Mouse (Mus musculus): ENCODE data around the gene Nupl1. TPM values are rescaled to one million over a fixed set of nuclear protein-coding genes. Genes with fewer than 3 reads are reported as not detected.
A peak's percentile ranks its signal among the peaks of the same experiment; 100 is the strongest.

Gene Nupl1
- total and polyA plus RNA-seq, 2 experiments from 2014 or later = not detected

DNA sequence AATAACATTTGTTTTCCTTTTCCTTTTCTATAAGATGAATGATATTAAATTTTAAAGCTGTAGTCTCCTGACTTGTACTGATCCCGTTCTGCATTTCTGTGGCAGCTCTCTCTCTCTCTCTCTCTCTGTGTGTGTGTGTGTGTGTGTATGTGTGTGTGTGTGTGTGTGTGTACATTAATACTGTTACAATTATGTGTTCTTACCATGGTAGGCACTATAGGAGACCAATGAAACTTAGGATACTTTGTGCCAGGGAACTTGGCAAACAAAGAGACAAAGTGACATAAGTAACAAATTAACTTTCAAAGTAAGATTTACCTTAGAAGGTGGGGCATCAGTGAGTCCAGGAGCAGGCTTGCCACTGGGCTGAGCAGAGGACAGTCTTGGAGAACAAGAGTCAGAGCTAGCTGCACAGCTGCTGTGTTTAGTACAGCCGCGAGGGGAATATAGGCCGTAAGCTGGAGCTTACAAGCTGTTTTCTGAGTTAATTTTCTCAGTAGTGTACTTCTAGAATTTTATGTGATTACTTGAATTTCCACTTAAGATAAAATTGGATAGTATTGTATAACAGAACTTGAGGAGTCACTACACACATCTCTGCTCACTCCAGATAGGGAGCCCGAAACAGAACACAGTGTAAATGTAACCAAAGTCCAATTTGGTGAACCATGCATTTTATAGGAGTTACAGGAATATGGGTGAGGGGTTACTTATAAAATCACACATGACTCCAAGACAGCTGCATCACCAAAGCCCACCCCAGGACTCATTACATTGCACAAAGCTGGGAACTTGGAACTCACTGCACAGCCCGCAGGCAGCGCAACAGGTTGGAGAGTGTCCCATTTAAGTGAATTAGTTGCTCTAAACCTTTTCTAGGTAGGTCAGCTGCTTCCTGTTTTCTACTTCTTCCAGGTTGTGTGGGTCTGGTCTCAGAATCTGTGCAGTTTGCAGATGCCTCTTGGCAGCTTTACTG lies 24.4 kb upstream of the Nupl1 start:
- H3K36me3 ChIP-seq (ENCODE audit: insufficient read depth) = no peaks in the 10 kb centered on the region
- H3K4me2 ChIP-seq (ENCODE audit: low read depth) = no peak overlapping the region
- DNase-seq = no peak
- no peaks in the 10 kb centered on the region for H3K9me3 ChIP-seq (ENCODE audit: low read length)
- WGBS = 87% methylated on average over 7 of the region's 7 CpGs
- H3K4me1 ChIP-seq (ENCODE audit: insufficient read depth) = no peaks in the 10 kb centered on the region
- no peak for ATAC-seq
- H3K27ac ChIP-seq (ENCODE audit: low read depth, low read length) = no peak overlapping the region
- H3K9ac ChIP-seq = no peak overlapping the region
- no peak for TF ChIP-seq CTCF (IDR thresholded peaks at IDR 0.05; ENCODE audit: low read depth)
- H3K27me3 ChIP-seq (ENCODE audit: insufficient read depth, low read length) = no peaks in the 10 kb centered on the region
- H3K4me3 ChIP-seq (ENCODE audit: low read depth, low read length) = no peak overlapping the region

DNA sequence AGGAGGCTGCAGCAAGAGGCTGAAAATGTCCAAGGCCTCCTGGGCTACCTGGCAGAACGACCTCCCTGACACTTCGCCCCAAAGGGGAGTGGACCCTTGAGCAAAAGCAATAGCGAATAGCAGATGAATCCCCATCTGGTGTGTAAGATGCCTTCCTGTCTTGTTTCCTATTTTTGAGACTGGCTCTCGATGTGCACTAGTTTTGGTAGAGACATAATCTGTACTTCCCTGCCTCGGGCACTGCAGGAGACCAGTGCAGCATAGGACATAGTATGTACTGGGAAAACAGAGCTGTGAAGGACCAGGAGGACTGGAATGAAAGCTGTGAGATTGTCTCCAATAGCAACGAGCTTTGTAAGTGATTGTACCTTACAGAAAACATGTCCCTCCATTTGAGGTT lies 22.1 kb upstream of the Nupl1 start:
- no peaks in the 10 kb centered on the region for H3K9me3 ChIP-seq (ENCODE audit: low read length)
- H3K9ac ChIP-seq = no peak overlapping the region
- H3K4me3 ChIP-seq (ENCODE audit: low read depth, low read length) = no peak overlapping the region
- WGBS = 77% methylated on average over 6 of the region's 6 CpGs
- H3K4me1 ChIP-seq (ENCODE audit: insufficient read depth) = no peaks in the 10 kb centered on the region
- ATAC-seq = no peak
- no peak overlapping the region for H3K4me2 ChIP-seq (ENCODE audit: low read depth)
- no peaks in the 10 kb centered on the region for H3K27me3 ChIP-seq (ENCODE audit: insufficient read depth, low read length)
- no peaks in the 10 kb centered on the region for H3K36me3 ChIP-seq (ENCODE audit: insufficient read depth)
- H3K27ac ChIP-seq (ENCODE audit: low read depth, low read length) = 0 out of 2 replicates have a peak overlapping the region, but pooled peaks have one; percentile 16
- TF ChIP-seq CTCF (IDR thresholded peaks at IDR 0.05; ENCODE audit: low read depth) = no peak
- DNase-seq = no peak

DNA sequence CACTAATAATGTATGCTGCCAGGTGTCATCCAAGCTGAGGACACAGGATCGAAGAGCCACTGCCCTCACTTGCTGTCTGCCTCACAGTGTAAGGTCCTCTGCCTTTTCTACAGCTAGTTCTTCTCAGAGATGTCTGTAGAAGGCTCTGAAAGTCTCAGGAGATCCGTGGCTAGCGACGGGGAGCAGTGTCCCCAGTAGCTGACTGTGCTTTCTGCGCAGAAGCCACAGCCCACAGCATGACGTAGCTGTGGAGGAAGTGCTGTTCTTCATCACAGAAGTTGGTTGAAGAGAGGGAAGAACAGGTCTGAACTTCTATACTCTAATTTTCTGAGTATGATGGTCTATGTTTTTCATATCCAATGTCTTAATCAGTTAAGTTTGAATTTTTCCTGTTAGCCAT lies 18.1 kb upstream of the Nupl1 start:
- Histone ChIP-seq H3K9ac (no peak overlapping the region), H3K27ac (ENCODE audit: low read depth, low read length) (no peak overlapping the region), H3K9me3 (ENCODE audit: low read length) (no peaks in the 10 kb centered on the region), H3K4me1 (ENCODE audit: insufficient read depth) (peaks cover 11% of the 10 kb centered on the region; the same call in 1 of the 2 replicates), H3K27me3 (ENCODE audit: insufficient read depth, low read length) (no peaks in the 10 kb centered on the region), H3K4me3 (ENCODE audit: low read depth, low read length) (no peak overlapping the region), H3K4me2 (ENCODE audit: low read depth) (no peak overlapping the region), H3K36me3 (ENCODE audit: insufficient read depth) (no peaks in the 10 kb centered on the region)
- no peak for DNase-seq
- no peak for ATAC-seq
- 90% methylated on average over 6 of the region's 6 CpGs for WGBS
- TF ChIP-seq CTCF (IDR thresholded peaks at IDR 0.05; ENCODE audit: low read depth) = no peak

DNA sequence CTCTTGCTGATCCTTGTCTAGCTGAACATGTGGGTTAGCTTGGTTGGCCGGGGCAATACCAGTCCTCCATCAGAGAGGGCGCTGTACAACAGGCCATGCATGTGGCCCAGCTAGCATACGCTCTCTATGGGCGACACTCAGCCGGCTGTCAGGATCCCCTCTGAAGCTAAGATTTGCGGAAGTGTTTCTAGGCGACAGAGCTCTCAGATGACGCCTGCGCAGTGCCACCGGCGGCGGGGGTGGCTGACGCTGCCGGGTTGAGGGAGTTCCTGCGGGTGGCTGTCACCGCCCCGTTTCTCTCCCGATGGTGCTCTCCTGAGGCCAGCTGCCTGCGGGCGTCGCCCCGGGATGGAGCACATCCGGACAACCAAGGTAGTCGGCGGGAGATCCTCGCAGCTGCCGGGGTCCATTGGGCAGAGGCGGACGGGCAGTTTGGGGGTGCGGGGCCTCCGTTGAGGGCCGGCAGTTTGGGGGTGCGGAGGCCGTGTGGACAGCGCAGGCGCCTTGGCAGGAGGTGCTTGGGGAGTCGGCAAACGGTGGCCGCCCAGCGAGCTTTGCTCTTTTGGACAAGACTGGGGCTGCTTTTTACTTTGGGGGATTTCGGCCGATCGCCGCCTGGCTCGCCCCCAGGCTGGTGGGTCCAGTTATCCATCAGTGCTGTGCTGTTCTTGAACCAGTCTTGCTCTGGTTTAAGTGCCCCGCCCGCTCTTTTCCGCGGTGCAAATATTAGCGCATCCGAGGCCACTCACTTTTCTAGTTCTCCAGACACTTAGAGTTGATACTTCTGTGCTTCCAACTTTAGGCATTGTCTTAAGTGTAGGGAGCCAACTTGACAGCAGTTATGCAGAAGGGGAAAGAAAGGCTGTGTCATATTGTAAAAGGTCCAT lies 14.0 kb upstream of the Nupl1 start, which contains the start of gene Mtmr6:
Gene Mtmr6, plus strand, starts transcription at position 239 of the 887 bp plus-strand sequence.
- H3K4me2 ChIP-seq (ENCODE audit: low read depth) = peak within 1 kb of the TSS; percentile 61
- H3K4me3 ChIP-seq (ENCODE audit: low read depth, low read length) = peak within 1 kb of the TSS; percentile 96
- DNase-seq = peak; percentile 99
- no peaks in the 10 kb centered on the region for H3K27me3 ChIP-seq (ENCODE audit: insufficient read depth, low read length)
- H3K36me3 ChIP-seq (ENCODE audit: insufficient read depth) = no peaks in the 10 kb centered on the region
- peaks cover 11% of the 10 kb centered on the region; the same call in 1 of the 2 replicates for H3K4me1 ChIP-seq (ENCODE audit: insufficient read depth)
- peak within 1 kb of the TSS; percentile 78 for H3K9ac ChIP-seq
- ATAC-seq = peak; percentile 100
- H3K27ac ChIP-seq (ENCODE audit: low read depth, low read length) = peak within 1 kb of the TSS; percentile 81
- under 1% methylated on average over 50 of the region's 51 CpGs for WGBS
- no peaks in the 10 kb centered on the region for H3K9me3 ChIP-seq (ENCODE audit: low read length)
- TF ChIP-seq CTCF (IDR thresholded peaks at IDR 0.05; ENCODE audit: low read depth) = peak; percentile 98

DNA sequence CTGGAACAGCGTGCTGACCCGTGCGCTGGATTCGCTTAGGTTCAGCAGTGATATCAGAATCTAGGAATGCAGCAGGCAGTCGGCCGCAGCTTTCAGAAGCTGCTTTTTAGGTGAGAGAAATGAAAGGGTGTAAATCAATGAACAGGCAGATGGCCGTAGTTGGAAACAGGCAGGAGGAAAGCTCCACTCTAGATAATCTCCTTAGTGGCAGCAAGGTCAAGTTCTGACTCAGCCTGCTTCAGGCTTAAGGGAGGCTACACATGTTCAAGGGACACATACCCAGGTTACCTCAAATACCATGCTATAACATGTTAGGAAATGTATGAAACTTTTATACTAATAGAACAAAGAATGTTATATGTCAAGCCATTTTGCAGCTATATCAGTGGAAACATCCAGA lies 11.1 kb upstream of the Nupl1 start:
- WGBS = 65% methylated on average over 7 of the region's 7 CpGs
- H3K4me1 ChIP-seq (ENCODE audit: insufficient read depth) = peaks cover 11% of the 10 kb centered on the region; the same call in 1 of the 2 replicates
- ATAC-seq (no peak), DNase-seq (no peak)
- no peak overlapping the region for H3K4me3 ChIP-seq (ENCODE audit: low read depth, low read length)
- H3K36me3 ChIP-seq (ENCODE audit: insufficient read depth) = no peaks in the 10 kb centered on the region
- H3K9ac ChIP-seq = no peak overlapping the region
- no peaks in the 10 kb centered on the region for H3K9me3 ChIP-seq (ENCODE audit: low read length)
- no peaks in the 10 kb centered on the region for H3K27me3 ChIP-seq (ENCODE audit: insufficient read depth, low read length)
- TF ChIP-seq CTCF (IDR thresholded peaks at IDR 0.05; ENCODE audit: low read depth) = no peak
- no peak overlapping the region for H3K27ac ChIP-seq (ENCODE audit: low read depth, low read length)
- H3K4me2 ChIP-seq (ENCODE audit: low read depth) = no peak overlapping the region

DNA sequence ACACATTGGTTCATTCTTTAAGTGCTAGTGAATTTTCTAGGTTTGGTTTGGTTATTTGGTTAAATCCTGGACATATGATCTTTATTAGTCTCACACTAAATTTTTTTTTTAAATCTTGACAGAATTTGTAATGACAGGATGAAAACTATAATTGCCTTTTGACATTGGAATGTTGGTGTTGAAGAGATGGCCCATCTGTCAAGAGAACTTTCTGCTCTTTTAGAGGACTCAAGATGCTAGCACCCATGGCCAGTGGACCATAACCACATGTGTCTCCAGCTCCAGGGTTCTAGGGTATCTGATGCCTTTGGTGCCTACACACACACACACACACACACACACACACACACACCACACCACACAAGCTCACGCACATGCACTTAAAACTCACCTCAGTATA lies 6.6 kb upstream of the Nupl1 start:
- H3K27ac ChIP-seq (ENCODE audit: low read depth, low read length) = no peak overlapping the region
- no peaks in the 10 kb centered on the region for H3K9me3 ChIP-seq (ENCODE audit: low read length)
- no peaks in the 10 kb centered on the region for H3K27me3 ChIP-seq (ENCODE audit: insufficient read depth, low read length)
- TF ChIP-seq CTCF (IDR thresholded peaks at IDR 0.05; ENCODE audit: low read depth) = no peak
- no peak for DNase-seq
- no peak overlapping the region for H3K9ac ChIP-seq
- no peak overlapping the region for H3K4me3 ChIP-seq (ENCODE audit: low read depth, low read length)
- H3K4me1 ChIP-seq (ENCODE audit: insufficient read depth) = no peaks in the 10 kb centered on the region
- H3K36me3 ChIP-seq (ENCODE audit: insufficient read depth) = no peaks in the 10 kb centered on the region
- no peak for ATAC-seq
- H3K4me2 ChIP-seq (ENCODE audit: low read depth) = no peak overlapping the region
- 74% methylated on average over 1 of the region's 1 CpGs for whole genome bisulfite sequencing
